Mouse (Mus musculus) lung, embryonic 16.5 days (tissue): ENCODE data around the gene Hells. TPM values are rescaled to one million over a fixed set of nuclear protein-coding genes. Genes with fewer than 3 reads are reported as not detected.

Experiments used
- ATAC-seq: fragments of 200-750 bp; cut with Nextera tagmentation; 2 replicates; pipeline ENCODE4 v1.8.0; 2017; ENCODE audit warnings: low read depth, mild to moderate bottlenecking, moderate library complexity
- H3K27ac ChIP-seq: fragments of 300-500 bp; sonication (generic); 2 replicates; pipeline ENCODE4 v1.5.1; 2014; ENCODE audit warnings: mild to moderate bottlenecking, control low read depth, low read length
- H3K27me3 ChIP-seq: fragments of 300-500 bp; sonication (generic); 2 replicates; pipeline ENCODE4 v1.6.1; 2014; ENCODE audit warnings: low read depth, low read length, mixed read lengths; ENCODE audit not compliant: control insufficient read depth, insufficient read depth
- H3K36me3 ChIP-seq: fragments of 300-500 bp; sonication (generic); 2 replicates; pipeline ENCODE4 v1.6.1; 2014; ENCODE audit warnings: low read length; ENCODE audit not compliant: control insufficient read depth, insufficient read depth
- H3K4me1 ChIP-seq: fragments of 300-500 bp; sonication (generic); replicated peaks from 2 replicates; pipeline ENCODE4 v1.6.1; 2014; ENCODE audit warnings: low read length, mixed read lengths; ENCODE audit not compliant: control insufficient read depth, insufficient read depth
- H3K4me2 ChIP-seq: fragments of 300-500 bp; sonication (generic); 2 replicates; pipeline ENCODE4 v1.6.1; 2014; ENCODE audit warnings: low read depth, low read length, control low read depth
- H3K4me3 ChIP-seq: fragments of 300-500 bp; sonication (generic); 2 replicates; pipeline ENCODE4 v1.5.1; 2014; ENCODE audit warnings: mild to moderate bottlenecking, low read length, control low read depth
- H3K9ac ChIP-seq: fragments of 300-500 bp; sonication (generic); 2 replicates; pipeline ENCODE4 v1.6.1; 2014; ENCODE audit warnings: low read length, control low read depth
- H3K9me3 ChIP-seq: fragments of 300-500 bp; sonication (generic); 2 replicates; pipeline ENCODE4 v1.6.1; 2016; ENCODE audit warnings: low read length; ENCODE audit not compliant: control insufficient read depth
- WGBS: fragments of 180-500 bp; shearing (Covaris S2); extraction: QIAGEN DNeasy Blood & Tissue Kit; methylation state at CpG from one replicate; pipeline ENCODE4 v1.1.7; 2014; 5-methylcytosine and 5-hydroxymethylcytosine counted together
- polyA plus RNA-seq: library from polyadenylated mRNA; unstranded; fragments of >200 nt; fragmentation: Nextera tagmentation; extraction: Ambion mirVana; gene quantifications from 2 replicates; pipeline ENCODE4 v1.2.1, GENCODE M21; 2015

Gene Hells
- 45.2 and 47.9 TPM in 2 replicates for polyA plus RNA-seq

GRCm38 (mm10) chr19:38930788-38931565 is at the start of gene Hells:
Gene Hells, plus strand, starts transcription at chr19:38930915.
- under 1% methylated on average over 75 of the region's 76 CpGs for WGBS
- H3K27me3 ChIP-seq = no peaks in the 10 kb centered on the region
- peak within 1 kb of the TSS; percentile 76 for H3K4me3 ChIP-seq
- peak; percentile 93 for ATAC-seq
- H3K27ac ChIP-seq = peak within 1 kb of the TSS; percentile 85
- H3K9me3 ChIP-seq = no peaks in the 10 kb centered on the region
- H3K9ac ChIP-seq = peak within 1 kb of the TSS; percentile 92
- H3K4me1 ChIP-seq = peaks cover 10% of the 10 kb centered on the region
- peaks cover 9% of the 10 kb centered on the region; the same call in 1 of the 2 replicates for H3K36me3 ChIP-seq
- H3K4me2 ChIP-seq = peak within 1 kb of the TSS; percentile 72

- peak; percentile 90 for ATAC-seq
- Histone ChIP-seq H3K4me1 (peaks cover 2% of the 10 kb centered on the region; the same call in 1 of the 2 replicates), H3K4me2 (no peak overlapping the region), H3K36me3 (no peaks in the 10 kb centered on the region), H3K9ac (no peak overlapping the region), H3K4me3 (no peak overlapping the region), H3K27ac (peak overlapping the region; percentile 63), H3K9me3 (no peaks in the 10 kb centered on the region), H3K27me3 (no peaks in the 10 kb centered on the region)
- WGBS = 46% methylated on average over 12 of the region's 12 CpGs
These were observed 29.3 kb upstream of the Hells start for GRCm38 (mm10) chr19:38901146-38902135.

- H3K4me3 ChIP-seq = no peak overlapping the region
- H3K36me3 ChIP-seq = no peaks in the 10 kb centered on the region
- H3K4me2 ChIP-seq = no peak overlapping the region
- peaks cover 2% of the 10 kb centered on the region; the same call in 1 of the 2 replicates for H3K4me1 ChIP-seq
- H3K27ac ChIP-seq = no peak overlapping the region
- H3K9me3 ChIP-seq = no peaks in the 10 kb centered on the region
- WGBS = 90% methylated on average over 5 of the region's 5 CpGs
- H3K27me3 ChIP-seq = no peaks in the 10 kb centered on the region
- no peak overlapping the region for H3K9ac ChIP-seq
- ATAC-seq = no peak
These were observed 28.2 kb upstream of the Hells start for GRCm38 (mm10) chr19:38902501-38902900.

- 91% methylated on average over 9 of the region's 9 CpGs for WGBS
- no peak overlapping the region for H3K4me3 ChIP-seq
- no peak for ATAC-seq
These were observed 16.9 kb upstream of the Hells start for GRCm38 (mm10) chr19:38913786-38914185.

GRCm38 (mm10) chr19:38914926-38915325 is 15.8 kb upstream of the Hells start:
- no peak overlapping the region for H3K27ac ChIP-seq
- no peaks in the 10 kb centered on the region for H3K9me3 ChIP-seq
- peaks cover 4% of the 10 kb centered on the region; the same call in 1 of the 2 replicates for H3K36me3 ChIP-seq
- H3K4me2 ChIP-seq = no peak overlapping the region
- H3K4me3 ChIP-seq = no peak overlapping the region
- ATAC-seq = no peak
- no peak overlapping the region for H3K9ac ChIP-seq
- H3K27me3 ChIP-seq = no peaks in the 10 kb centered on the region
- no peaks in the 10 kb centered on the region for H3K4me1 ChIP-seq
- 92% methylated on average over 15 of the region's 15 CpGs for WGBS

More at GRCm38 (mm10) chr19:38913786-38914185, 16.9 kb upstream of the Hells start:
- Histone ChIP-seq H3K9me3 (no peaks in the 10 kb centered on the region), H3K27me3 (no peaks in the 10 kb centered on the region), H3K9ac (no peak overlapping the region), H3K36me3 (peaks cover 4% of the 10 kb centered on the region; the same call in 1 of the 2 replicates), H3K4me2 (no peak overlapping the region), H3K27ac (no peak overlapping the region), H3K4me1 (no peaks in the 10 kb centered on the region)

- H3K9ac ChIP-seq = no peak overlapping the region
- H3K27me3 ChIP-seq = no peaks in the 10 kb centered on the region
- no peaks in the 10 kb centered on the region for H3K4me1 ChIP-seq
- no peak overlapping the region for H3K27ac ChIP-seq
- H3K9me3 ChIP-seq = no peaks in the 10 kb centered on the region
- no peak overlapping the region for H3K4me3 ChIP-seq
- no peak overlapping the region for H3K4me2 ChIP-seq
- WGBS = 46% methylated on average over 3 of the region's 3 CpGs
- no peak for ATAC-seq
- H3K36me3 ChIP-seq = peaks cover 4% of the 10 kb centered on the region; the same call in 1 of the 2 replicates
These were observed 15.0 kb upstream of the Hells start for GRCm38 (mm10) chr19:38915677-38916076.

- no peak overlapping the region for H3K9ac ChIP-seq
- no peaks in the 10 kb centered on the region for H3K27me3 ChIP-seq
- no peak for ATAC-seq
- H3K27ac ChIP-seq = no peak overlapping the region
- H3K36me3 ChIP-seq = no peaks in the 10 kb centered on the region
- no peak overlapping the region for H3K4me2 ChIP-seq
- peaks cover 10% of the 10 kb centered on the region for H3K4me1 ChIP-seq
- 94% methylated on average over 10 of the region's 11 CpGs for WGBS
- no peaks in the 10 kb centered on the region for H3K9me3 ChIP-seq
- H3K4me3 ChIP-seq = no peak overlapping the region
These were observed 2.1 kb upstream of the Hells start for GRCm38 (mm10) chr19:38928481-38929158.

GRCm38 (mm10) chr19:38929471-38930251 is 1.1 kb upstream of the Hells start:
- peak overlapping the region; percentile 72 for H3K4me2 ChIP-seq
- peak overlapping the region; percentile 76 for H3K4me3 ChIP-seq
- 52% methylated on average over 13 of the region's 13 CpGs for WGBS
- H3K9ac ChIP-seq = peak overlapping the region; percentile 92
- H3K27me3 ChIP-seq = no peaks in the 10 kb centered on the region
- H3K27ac ChIP-seq = no peak overlapping the region
- H3K9me3 ChIP-seq = no peaks in the 10 kb centered on the region
- peaks cover 5% of the 10 kb centered on the region; the same call in 1 of the 2 replicates for H3K36me3 ChIP-seq
- ATAC-seq = no peak
- H3K4me1 ChIP-seq = peaks cover 10% of the 10 kb centered on the region
